Mouse (Mus musculus): ENCODE results near the gene Map3k3. TPM values are rescaled to one million over a fixed set of nuclear protein-coding genes. Genes with fewer than 3 reads are reported as not detected.

Map3k3 gene
- polyA plus RNA-seq, 1 experiment from 2014 or later, result 20.7 TPM

Other genes with a start within 250 kb of the Map3k3 start
- gene Cyb561, start 131.3 kb upstream of the Map3k3 start, polyA plus RNA-seq (2014; fragmentation: Nextera tagmentation; extraction: Ambion mirVana), result 36.8 and 39.0 TPM in 2 replicates
- 0.72 and 0.80 TPM in 2 replicates for gene Ace, start 116.7 kb upstream of the Map3k3 start, polyA plus RNA-seq (2014; fragmentation: Nextera tagmentation; extraction: Ambion mirVana)
- gene Ace3, start 89.9 kb upstream of the Map3k3 start, polyA plus RNA-seq (2014; fragmentation: Nextera tagmentation; extraction: Ambion mirVana), result not detected in 2 replicates
- gene Kcnh6, start 76.5 kb upstream of the Map3k3 start, polyA plus RNA-seq (2014; fragmentation: Nextera tagmentation; extraction: Ambion mirVana), result 0.07 and 0.38 TPM in 2 replicates
- gene Dcaf7, start 47.7 kb upstream of the Map3k3 start, polyA plus RNA-seq (2014; fragmentation: Nextera tagmentation; extraction: Ambion mirVana), result 61.9 and 63.0 TPM in 2 replicates
- 7.7 and 11.1 TPM in 2 replicates for gene Taco1, start 18.6 kb upstream of the Map3k3 start, polyA plus RNA-seq (2014; fragmentation: Nextera tagmentation; extraction: Ambion mirVana)
- gene Gm10840, start 76.2 kb downstream of the Map3k3 start, polyA plus RNA-seq (2014; fragmentation: Nextera tagmentation; extraction: Ambion mirVana), result not detected in 2 replicates
- gene Limd2, start 76.2 kb downstream of the Map3k3 start, polyA plus RNA-seq (2014; fragmentation: Nextera tagmentation; extraction: Ambion mirVana), result 149 and 157 TPM in 2 replicates
- gene Strada, start 117.6 kb downstream of the Map3k3 start, polyA plus RNA-seq (2014; fragmentation: Nextera tagmentation; extraction: Ambion mirVana), result 23.2 and 27.5 TPM in 2 replicates
- gene Ccdc47, start 131.7 kb downstream of the Map3k3 start, polyA plus RNA-seq (2014; fragmentation: Nextera tagmentation; extraction: Ambion mirVana), result 60.2 and 68.1 TPM in 2 replicates
- gene Ddx42, start 132.3 kb downstream of the Map3k3 start, polyA plus RNA-seq (2014; fragmentation: Nextera tagmentation; extraction: Ambion mirVana), result 67.9 TPM in 2 replicates
- gene Ftsj3, start 171.5 kb downstream of the Map3k3 start, polyA plus RNA-seq (2014; fragmentation: Nextera tagmentation; extraction: Ambion mirVana), result 50.2 and 54.3 TPM in 2 replicates
- gene Psmc5, start 171.5 kb downstream of the Map3k3 start, polyA plus RNA-seq (2014; fragmentation: Nextera tagmentation; extraction: Ambion mirVana), result 241 and 254 TPM in 2 replicates
- 82.8 and 86.2 TPM in 2 replicates for gene Smarcd2, start 188.4 kb downstream of the Map3k3 start, polyA plus RNA-seq (2014; fragmentation: Nextera tagmentation; extraction: Ambion mirVana)
- gene Tcam1, start 192.1 kb downstream of the Map3k3 start, polyA plus RNA-seq (2014; fragmentation: Nextera tagmentation; extraction: Ambion mirVana), result 0.07 and 0.41 TPM in 2 replicates
- gene Gh, start 217.3 kb downstream of the Map3k3 start, polyA plus RNA-seq (2014; fragmentation: Nextera tagmentation; extraction: Ambion mirVana), result not detected in 2 replicates
- gene Cd79b, start 230.1 kb downstream of the Map3k3 start, polyA plus RNA-seq (2014; fragmentation: Nextera tagmentation; extraction: Ambion mirVana), result 2.7 and 2.9 TPM in 2 replicates